Mouse (Mus musculus): ENCODE measurements around the gene Sst.

DNA sequence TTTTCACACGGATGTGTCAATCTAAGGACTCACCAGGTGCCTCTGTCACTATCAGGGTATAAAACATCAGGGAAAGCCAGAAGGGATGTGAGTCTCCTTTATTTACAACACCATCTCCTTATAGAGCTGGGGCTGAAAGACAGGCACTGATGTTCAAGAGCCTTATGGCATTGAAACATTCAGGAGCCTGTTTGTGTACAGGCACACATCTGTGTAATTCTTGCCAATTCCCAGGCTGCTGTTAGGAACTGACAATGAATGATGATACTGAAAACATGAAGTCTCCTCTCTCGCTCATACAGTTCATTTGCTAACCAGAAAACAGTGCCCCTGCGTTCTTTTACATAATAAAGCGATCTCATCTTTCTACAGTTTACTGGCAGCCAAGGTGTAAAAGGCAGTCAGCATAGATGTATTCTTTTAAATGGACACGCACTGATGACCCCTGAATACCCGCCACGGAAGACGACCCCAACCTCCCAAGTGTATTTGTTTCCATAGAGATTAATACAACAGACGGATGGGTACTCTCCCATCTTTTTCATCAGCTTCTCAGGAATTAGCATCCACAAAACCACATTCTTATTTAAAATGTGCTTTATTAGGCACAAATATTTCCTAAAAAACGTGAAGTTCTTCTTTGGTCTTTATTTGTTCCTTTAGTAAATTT lies 2.7 kb downstream of the Sst start:
- no peak for TF ChIP-seq TCF12 (IDR thresholded peaks at IDR 0.05; ENCODE audit: insufficient read depth, poor library complexity, severe bottlenecking)
- no peak for TF ChIP-seq CEBPB (IDR thresholded peaks at IDR 0.05; ENCODE audit: insufficient read depth, poor library complexity, severe bottlenecking)
- TF ChIP-seq MYOD1 (IDR thresholded peaks at IDR 0.05; ENCODE audit: control insufficient read depth in 1 of 3, insufficient read length in 2 of 3, low read depth in 2 of 3), result no peak
- no peak for TF ChIP-seq POLR2A (IDR thresholded peaks at IDR 0.05; ENCODE audit: insufficient read length, low read depth)
- TF ChIP-seq MAX (IDR thresholded peaks at IDR 0.05; ENCODE audit: low read depth), result no peak
- no peak for TF ChIP-seq REST (IDR thresholded peaks at IDR 0.05; ENCODE audit: insufficient read depth, insufficient read length)
- TF ChIP-seq POLR2AphosphoS2 (IDR thresholded peaks at IDR 0.05; ENCODE audit: insufficient read length, low read depth), result no peak
- no peak for TF ChIP-seq USF1 (IDR thresholded peaks at IDR 0.05; ENCODE audit: low read depth)
- TF ChIP-seq E2F4 (IDR thresholded peaks at IDR 0.05; ENCODE audit: insufficient read depth), result no peak
